Mouse (Mus musculus): ENCODE data around the gene Zbtb20.

Gene Zbtb20

GRCm38 (mm10) chr16:42875852-42875980 is at the start of gene Zbtb20:
TSS of gene Zbtb20 (plus strand) at chr16:42875881.
- DNase-seq (ENCODE audit: low spot score), result no peak

- no peak for DNase-seq (ENCODE audit: low spot score)
These were observed 39.7 kb upstream of the Zbtb20 start for GRCm38 (mm10) chr16:42835940-42836339.

GRCm38 (mm10) chr16:42836404-42837120 is 39.1 kb upstream of the Zbtb20 start:
- DNase-seq (ENCODE audit: low spot score), result no peak

GRCm38 (mm10) chr16:42838226-42838625 is 37.5 kb upstream of the Zbtb20 start:
- DNase-seq (ENCODE audit: low spot score), result no peak

- no peak for DNase-seq (ENCODE audit: low spot score)
These were observed 18.0 kb upstream of the Zbtb20 start for GRCm38 (mm10) chr16:42857564-42858183.

GRCm38 (mm10) chr16:42859251-42859650 is 16.4 kb upstream of the Zbtb20 start:
- DNase-seq (ENCODE audit: low spot score), result no peak

GRCm38 (mm10) chr16:42863231-42863630 is 12.4 kb upstream of the Zbtb20 start:
- DNase-seq (ENCODE audit: low spot score), result no peak

GRCm38 (mm10) chr16:42866061-42866460 is 9.6 kb upstream of the Zbtb20 start:
- no peak for DNase-seq (ENCODE audit: low spot score)

GRCm38 (mm10) chr16:42872101-42872500 is 3.6 kb upstream of the Zbtb20 start:
- no peak for DNase-seq (ENCODE audit: low spot score)

- no peak for DNase-seq (ENCODE audit: low spot score)
These were observed 1.7 kb upstream of the Zbtb20 start for GRCm38 (mm10) chr16:42873942-42874341.

- DNase-seq (ENCODE audit: low spot score), result no peak
These were observed 1.2 kb upstream of the Zbtb20 start for GRCm38 (mm10) chr16:42874456-42874855.

- DNase-seq (ENCODE audit: low spot score), result peak; percentile 99
These were observed 500 bp upstream of the Zbtb20 start for GRCm38 (mm10) chr16:42874910-42875851.

GRCm38 (mm10) chr16:42876021-42877000 is 630 bp downstream of the Zbtb20 start:
- peak; percentile 63 for DNase-seq (ENCODE audit: low spot score)

- DNase-seq (ENCODE audit: low spot score), result no peak
These were observed 4.4 kb downstream of the Zbtb20 start for GRCm38 (mm10) chr16:42880046-42880445.

- no peak for DNase-seq (ENCODE audit: low spot score)
These were observed 9.9 kb downstream of the Zbtb20 start for GRCm38 (mm10) chr16:42885538-42885937.

GRCm38 (mm10) chr16:42885964-42886363 is 10.3 kb downstream of the Zbtb20 start:
- DNase-seq (ENCODE audit: low spot score), result no peak

- DNase-seq (ENCODE audit: low spot score), result no peak
These were observed 21.5 kb downstream of the Zbtb20 start for GRCm38 (mm10) chr16:42897125-42897693.

- DNase-seq (ENCODE audit: low spot score), result no peak
These were observed 24.6 kb downstream of the Zbtb20 start for GRCm38 (mm10) chr16:42900328-42900727.

- DNase-seq (ENCODE audit: low spot score), result peak; percentile 65
These were observed 31.6 kb downstream of the Zbtb20 start for GRCm38 (mm10) chr16:42907283-42907701.

- no peak for DNase-seq (ENCODE audit: low spot score)
These were observed 32.7 kb downstream of the Zbtb20 start for GRCm38 (mm10) chr16:42908381-42908780.

GRCm38 (mm10) chr16:42908896-42909295 is 33.2 kb downstream of the Zbtb20 start:
- no peak for DNase-seq (ENCODE audit: low spot score)

- no peak for DNase-seq (ENCODE audit: low spot score)
These were observed 34.3 kb downstream of the Zbtb20 start for GRCm38 (mm10) chr16:42910016-42910415.

Measured in T-cell, adult 2 months (primary cell).